Mouse (Mus musculus): ENCODE measurements at regions not wholly inside any gene's neighbourhood (a gene's known extent, or its start where the extent isn't known, plus 50 kb on each side); places are given as distances from the start of the nearest gene placed in this dataset.

- DNase-seq: no peak
- intact Hi-C loops (cut with DNase I): no loop called here
Observed at GRCm38 (mm10) chr13:99063431-99063830, 79.1 kb upstream of the 1700024P04Rik start.

- no peak for DNase-seq
- intact Hi-C loops (cut with DNase I): no loop called here
Observed at GRCm38 (mm10) chr13:99062936-99063335, 78.6 kb upstream of the 1700024P04Rik start.

- DNase-seq: peak; percentile 85 to 89
- intact Hi-C loops (cut with DNase I): loop anchor here (2.0 to 5.0 kb wide), 3 partner anchors 34 to 134 kb away; no protein-coding TSS in a partner anchor
Observed at GRCm38 (mm10) chr13:99058131-99058970, 74.0 kb upstream of the 1700024P04Rik start.

- intact Hi-C loops (cut with DNase I): loop anchor here (2.0 to 5.0 kb wide), 3 partner anchors 35 to 133 kb away; no protein-coding TSS in a partner anchor
- no peak for DNase-seq
Observed at GRCm38 (mm10) chr13:99057696-99058095, 73.3 kb upstream of the 1700024P04Rik start.

GRCm38 (mm10) chr13:99057293-99057588, 72.9 kb upstream of the 1700024P04Rik start:
- no peak for DNase-seq
- intact Hi-C loops (cut with DNase I): loop anchor here (5.0 kb wide), 2 partner anchors 35 to 70 kb away; no protein-coding TSS in a partner anchor

GRCm38 (mm10) chr13:99056432-99057292, 72.3 kb upstream of the 1700024P04Rik start:
- peak; percentile 48 to 51 for DNase-seq
- intact Hi-C loops (cut with DNase I): loop anchor here (5.0 kb wide), 2 partner anchors 36 to 71 kb away; no protein-coding TSS in a partner anchor

- DNase-seq: peak; percentile 72 to 81
- intact Hi-C loops (cut with DNase I): loop anchor here (5.0 kb wide), 2 partner anchors 37 to 72 kb away; no protein-coding TSS in a partner anchor
Observed at GRCm38 (mm10) chr13:99055609-99056321, 71.4 kb upstream of the 1700024P04Rik start.

GRCm38 (mm10) chr13:99052076-99052475, 67.7 kb upstream of the 1700024P04Rik start:
- intact Hi-C loops (cut with DNase I): no loop called here

GRCm38 (mm10) chr13:99049699-99050098, 65.3 kb upstream of the 1700024P04Rik start:
- intact Hi-C loops (cut with DNase I): no loop called here
- DNase-seq: no peak

More at GRCm38 (mm10) chr13:99052076-99052475, 67.7 kb upstream of the 1700024P04Rik start:
- no peak for DNase-seq

- no peak for DNase-seq
- intact Hi-C loops (cut with DNase I): no loop called here
Observed at GRCm38 (mm10) chr13:99048651-99049100, 64.3 kb upstream of the 1700024P04Rik start.

GRCm38 (mm10) chr13:99047219-99047618, 62.9 kb upstream of the 1700024P04Rik start:
- peak in 1 of 2 experiments; percentile 29 for DNase-seq
- intact Hi-C loops (cut with DNase I): no loop called here

- no peak for DNase-seq
- intact Hi-C loops (cut with DNase I): no loop called here
Observed at GRCm38 (mm10) chr13:99046737-99047136, 62.4 kb upstream of the 1700024P04Rik start.

GRCm38 (mm10) chr13:99042086-99042485, 57.7 kb upstream of the 1700024P04Rik start:
- intact Hi-C loops (cut with DNase I): no loop called here
- no peak for DNase-seq

GRCm38 (mm10) chr13:99041256-99041655, 56.9 kb upstream of the 1700024P04Rik start:
- intact Hi-C loops (cut with DNase I): no loop called here
- DNase-seq: no peak

- no peak for DNase-seq
Observed at GRCm38 (mm10) chr13:99040846-99041245, 56.5 kb upstream of the 1700024P04Rik start.

GRCm38 (mm10) chr13:99040171-99040570, 55.8 kb upstream of the 1700024P04Rik start:
- DNase-seq: no peak
- intact Hi-C loops (cut with DNase I): no loop called here

More at GRCm38 (mm10) chr13:99040846-99041245, 56.5 kb upstream of the 1700024P04Rik start:
- intact Hi-C loops (cut with DNase I): no loop called here

GRCm38 (mm10) chr13:99039063-99039385, 54.7 kb upstream of the 1700024P04Rik start:
- intact Hi-C loops (cut with DNase I): no loop called here
- DNase-seq: no peak

GRCm38 (mm10) chr13:99038198-99039062, 54.1 kb upstream of the 1700024P04Rik start:
- intact Hi-C loops (cut with DNase I): no loop called here
- DNase-seq: no peak

- no peak for DNase-seq
- intact Hi-C loops (cut with DNase I): no loop called here
Observed at GRCm38 (mm10) chr13:99037131-99037530, 52.8 kb upstream of the 1700024P04Rik start.
